Mouse (Mus musculus) spleen, adult 12 weeks (tissue): ENCODE data around the gene Ltbp1.

Experiments
- DNase-seq: peaks from one replicate; pipeline ENCODE4 v3.0.0; 2022; ENCODE audit warnings: low spot score

Gene Ltbp1

DNA sequence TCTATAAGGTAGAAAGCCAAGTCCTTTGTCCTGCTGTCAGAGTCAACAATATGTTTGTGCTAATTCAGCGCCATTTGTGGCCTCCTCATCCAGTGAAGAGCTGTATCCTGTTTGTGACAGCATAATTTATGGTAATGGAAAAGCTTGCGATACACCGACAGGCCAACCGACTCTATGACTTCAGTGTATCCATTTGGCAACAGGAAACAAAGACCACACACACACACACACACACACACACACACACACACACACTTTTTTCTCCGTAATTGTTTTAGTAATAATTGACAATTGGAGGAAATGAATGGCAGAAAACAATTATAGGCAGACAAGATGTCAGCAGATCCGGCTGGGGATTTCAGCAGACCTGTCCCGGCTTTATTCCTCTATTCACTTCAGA, 435.3 kb downstream of the Ltbp1 start:
- DNase-seq, result no peak

DNA sequence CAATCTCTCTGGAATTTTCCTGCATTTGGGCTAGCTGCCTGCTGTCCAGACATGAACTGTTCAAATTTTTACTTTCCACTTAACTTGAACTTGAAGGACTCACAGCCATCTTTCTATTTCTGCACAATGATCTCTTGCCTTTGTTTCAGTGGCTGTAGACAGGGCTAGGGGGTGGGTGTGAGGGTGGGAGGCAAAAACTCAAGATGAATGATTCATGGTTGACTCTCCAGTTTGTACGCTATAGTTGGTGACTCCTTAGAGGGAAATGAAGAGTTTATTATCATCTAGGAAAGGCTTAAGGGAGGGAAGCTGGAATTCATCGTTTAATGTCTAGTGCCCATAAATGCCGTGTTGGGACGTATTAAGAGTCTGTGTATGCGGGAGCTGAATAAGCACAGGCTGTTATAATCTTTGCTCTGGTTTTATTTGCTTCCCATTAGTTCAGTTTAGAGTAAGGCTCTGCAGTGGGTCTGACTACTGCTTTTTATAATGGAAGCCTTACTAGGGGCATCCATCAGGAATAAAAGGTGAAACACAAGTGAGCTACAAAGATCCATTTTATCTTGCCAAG, 436.0 kb downstream of the Ltbp1 start:
- no peak for DNase-seq
